Mouse (Mus musculus) T-cell, adult 2 months (primary cell): ENCODE measurements around the gene Gm21887.
A peak's percentile ranks its signal among the peaks of the same experiment; 100 is the strongest.
"Not testable (repeated sequence)": the region's sequence is repeated elsewhere in the genome, so short reads cannot be mapped to it uniquely, and the experiment has no call there.

Source experiments
- DNase-seq: peaks from one replicate; pipeline ENCODE4 v3.0.0; 2022; ENCODE audit warnings: low spot score

Gene Gm21887

GRCm38 (mm10) chrX:169983401-169984165, 25.9 kb upstream of the Gm21887 start:
- peak; percentile 1 for DNase-seq

DNA sequence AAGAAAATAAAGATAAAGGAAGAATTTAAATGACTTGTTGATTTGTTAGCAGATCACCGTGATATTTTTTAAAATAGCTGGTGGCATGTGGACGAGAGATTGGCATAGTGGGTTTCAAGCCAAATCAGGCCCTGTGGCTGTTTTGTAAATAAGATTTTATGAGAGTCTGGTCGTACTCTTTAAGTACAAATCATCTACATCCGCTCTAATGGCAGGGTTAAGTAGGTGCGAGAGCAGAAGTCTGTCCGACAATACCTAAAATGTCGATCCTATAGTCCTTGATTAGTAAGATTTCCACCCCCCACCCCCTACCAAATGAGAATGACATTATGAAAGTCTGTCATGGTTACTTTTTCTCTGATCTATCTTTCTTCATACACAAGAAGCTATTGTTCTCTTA, 25.1 kb upstream of the Gm21887 start:
- DNase-seq, result peak; percentile 0

- peak; percentile 4 for DNase-seq
Observed at GRCm38 (mm10) chrX:169984853-169985252, 24.6 kb upstream of the Gm21887 start.

DNA sequence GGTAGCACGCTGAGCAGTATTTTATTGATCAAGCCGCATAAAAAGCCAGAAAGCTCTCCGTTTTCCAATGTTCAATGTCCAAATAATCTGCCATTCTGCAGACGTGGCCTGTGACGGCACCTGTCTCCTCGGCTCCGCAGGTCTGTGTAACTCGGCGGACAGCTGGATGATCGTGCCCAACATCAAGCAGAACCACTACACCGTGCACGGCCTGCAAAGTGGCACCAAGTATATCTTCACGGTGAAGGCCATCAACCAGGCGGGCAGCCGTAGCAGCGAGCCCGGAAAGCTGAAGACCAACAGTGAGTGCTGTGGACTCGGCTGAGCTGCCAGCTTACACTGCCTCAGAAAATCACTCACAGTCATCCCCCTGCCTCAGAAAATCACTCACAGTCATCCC, 23.7 kb upstream of the Gm21887 start:
- DNase-seq, result peak; percentile 29

DNA sequence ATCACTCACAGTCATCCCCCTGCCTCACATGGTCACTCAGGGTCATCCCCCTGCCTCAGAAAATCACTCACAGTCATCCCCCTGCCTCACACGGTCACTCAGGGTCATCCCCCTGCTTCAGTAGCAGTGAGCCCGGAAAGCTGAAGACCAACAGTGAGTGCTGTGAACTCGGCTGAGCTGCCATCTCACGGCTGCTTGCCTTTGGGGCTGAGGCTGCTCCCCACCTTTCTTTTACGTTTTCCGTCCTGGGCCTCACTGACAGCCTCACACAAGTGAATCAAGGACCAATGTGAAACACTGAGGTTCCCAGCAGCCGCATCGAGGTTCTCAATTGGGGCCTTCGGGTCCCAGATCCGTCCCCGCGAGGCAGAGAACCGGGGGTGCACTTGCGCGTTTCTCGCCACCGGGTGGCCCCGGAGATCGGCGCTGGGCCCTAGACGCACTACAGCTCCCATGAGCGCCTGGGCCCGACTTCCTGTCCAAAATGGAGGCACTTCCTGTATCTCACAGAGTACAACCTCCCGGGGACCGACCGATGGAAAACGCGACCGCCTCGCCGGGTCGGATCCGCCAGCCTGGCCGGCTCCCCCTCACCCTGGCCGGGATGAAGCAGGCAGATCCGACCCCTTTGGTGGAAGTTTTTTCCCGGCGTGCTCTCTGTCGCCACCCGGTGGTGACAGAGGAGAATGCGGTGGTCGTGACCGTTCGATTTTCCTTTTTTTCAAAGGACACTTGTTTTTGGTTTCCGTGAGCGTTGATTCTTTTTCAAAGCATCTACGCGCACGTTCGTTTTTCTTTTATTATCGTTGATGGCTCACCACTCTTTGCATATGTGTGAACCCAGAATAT, 22.7 kb upstream of the Gm21887 start:
- DNase-seq, result peak; percentile 94

GRCm38 (mm10) chrX:169987368-169987837, 22.1 kb upstream of the Gm21887 start:
- peak; percentile 25 for DNase-seq

DNA sequence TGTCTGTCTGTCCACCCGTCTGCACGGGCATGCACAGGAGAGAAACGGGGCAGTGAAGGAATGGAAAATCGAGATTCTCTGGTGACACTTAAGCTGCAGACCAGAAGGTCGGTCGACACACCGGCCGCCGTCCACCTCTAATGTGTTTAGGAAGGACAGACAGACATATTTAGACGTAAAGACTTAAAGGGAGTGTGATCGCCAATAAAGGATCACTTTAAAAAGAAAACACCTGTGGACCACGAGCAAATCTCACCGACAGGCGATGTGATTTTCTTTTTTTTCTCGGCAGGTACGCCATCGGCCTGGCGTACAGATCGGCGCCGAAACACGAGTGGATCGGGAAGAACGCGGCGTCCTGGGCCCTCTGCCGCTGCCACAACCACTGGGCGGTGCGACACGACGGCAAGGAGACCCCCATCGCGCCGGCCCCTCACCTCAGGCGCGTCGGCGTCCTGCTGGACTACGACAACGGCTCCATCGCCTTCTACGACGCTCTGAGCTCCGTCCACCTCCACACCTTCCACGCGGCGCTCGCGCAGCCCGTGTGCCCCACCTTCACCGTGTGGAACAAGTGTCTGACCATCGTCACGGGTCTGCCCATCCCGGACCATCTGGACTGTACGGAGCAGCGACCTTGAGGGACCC, 20.8 kb upstream of the Gm21887 start:
- DNase-seq, result peak; percentile 35

- not testable (repeated sequence) for DNase-seq
Observed at GRCm38 (mm10) chrX:169989219-169989595, 20.3 kb upstream of the Gm21887 start.

DNA sequence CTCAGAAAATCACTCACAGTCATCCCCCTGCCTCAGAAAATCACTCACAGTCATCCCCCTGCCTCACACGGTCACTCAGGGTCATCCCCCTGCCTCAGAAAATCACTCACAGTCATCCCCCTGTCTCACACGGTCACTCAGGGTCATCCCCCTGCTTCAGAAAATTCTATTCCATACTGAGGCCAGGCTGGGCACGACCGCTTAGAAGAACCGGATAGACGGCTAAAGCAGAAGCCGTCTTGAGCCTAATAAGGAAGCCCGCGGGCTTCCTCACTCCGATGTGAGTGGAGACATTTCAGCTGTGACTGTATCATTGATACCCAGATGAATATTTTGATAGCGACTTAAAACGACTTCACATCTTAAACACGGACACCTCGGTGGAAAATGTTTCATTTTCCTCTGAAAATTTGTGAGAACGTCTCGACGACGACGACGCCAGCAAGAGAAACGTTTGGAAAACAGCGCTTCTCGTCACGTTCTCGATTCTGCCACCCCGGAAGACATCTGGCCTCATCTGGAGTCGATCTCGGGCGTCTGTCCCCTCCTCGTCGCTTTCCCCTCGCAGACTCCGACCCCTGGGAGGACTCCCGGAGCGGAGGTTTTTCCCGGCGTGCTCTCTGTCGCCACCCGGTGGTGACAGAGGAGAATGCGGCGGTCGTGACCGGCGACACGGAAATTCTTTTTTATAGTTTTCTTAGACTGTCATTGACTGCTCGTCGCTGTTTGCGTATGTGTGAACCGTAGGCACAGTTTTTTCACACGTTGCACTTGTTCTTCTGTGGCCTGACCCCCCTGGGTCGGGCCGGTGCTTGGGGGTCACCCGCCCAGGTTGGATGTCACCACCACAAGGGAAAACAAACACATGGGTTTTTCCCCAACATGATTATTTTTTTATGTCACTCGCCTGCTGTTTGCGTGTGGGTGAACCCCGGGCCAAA, 19.5 kb upstream of the Gm21887 start:
- DNase-seq, result peak; percentile 91

DNA sequence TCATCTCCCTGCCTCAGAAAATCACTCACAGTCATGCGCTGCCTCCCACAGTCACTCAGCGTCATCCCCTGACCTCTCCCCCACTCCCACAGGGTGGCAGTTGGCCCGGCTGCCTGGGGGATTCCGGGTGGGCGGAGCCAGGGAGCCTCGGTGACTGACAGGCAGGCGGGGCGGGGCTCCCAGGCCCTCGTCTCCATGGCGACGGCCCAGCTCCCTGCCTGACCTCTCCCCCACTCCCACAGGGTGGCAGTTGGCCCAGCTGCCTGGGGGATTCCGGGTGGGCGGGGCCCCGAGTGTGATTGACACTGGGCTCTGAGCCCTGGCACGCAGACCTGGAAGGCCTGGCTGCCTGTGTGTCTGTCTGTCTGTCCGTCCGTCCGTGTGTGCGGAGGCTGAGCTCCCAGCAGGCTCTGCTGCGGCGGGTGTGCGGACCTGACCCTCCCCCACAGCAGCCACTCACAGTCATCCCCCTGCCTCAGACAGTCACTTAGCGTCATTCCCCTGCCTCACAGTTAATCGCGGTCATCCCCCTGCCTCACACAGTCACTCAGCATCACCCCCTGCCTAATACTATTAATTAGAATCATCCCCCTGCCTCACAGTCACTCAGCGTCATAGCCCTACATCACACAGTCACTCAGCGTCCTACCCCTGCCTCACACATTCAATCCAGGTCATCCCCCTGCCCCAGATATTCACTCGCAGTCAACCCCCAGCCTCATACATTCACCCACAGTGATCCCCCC, 18.2 kb upstream of the Gm21887 start:
- DNase-seq, result peak; percentile 100

GRCm38 (mm10) chrX:169992086-169992930, 17.2 kb upstream of the Gm21887 start:
- DNase-seq, result not testable (repeated sequence)

DNA sequence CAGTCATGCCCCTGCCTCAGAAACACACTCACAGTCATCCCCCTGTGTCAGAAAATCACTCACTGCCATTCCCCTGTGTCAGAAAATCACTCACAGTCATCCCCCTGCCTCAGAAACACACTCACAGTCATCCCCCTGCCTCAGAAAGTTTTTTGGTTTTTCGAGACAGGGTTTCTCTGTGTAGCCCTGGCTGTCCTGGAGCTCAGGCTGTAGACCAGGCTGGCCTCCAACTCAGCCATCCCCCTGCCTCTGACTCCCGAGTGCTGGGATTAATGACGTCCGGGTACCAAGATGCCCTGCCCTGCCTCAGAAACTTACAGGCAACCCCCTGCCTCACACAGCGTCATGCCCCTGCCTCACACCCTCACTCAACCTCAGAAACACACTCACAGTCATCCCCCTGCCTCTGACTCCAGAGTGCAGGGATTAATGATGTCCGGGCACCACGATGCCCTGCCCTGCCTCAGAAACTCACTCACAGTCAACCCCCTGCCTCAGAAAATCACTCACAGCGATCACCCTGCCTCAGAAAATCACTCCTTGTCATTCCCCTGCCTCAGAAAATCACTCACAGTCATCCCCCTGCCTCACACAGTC, 16.4 kb upstream of the Gm21887 start:
- DNase-seq, result not testable (repeated sequence)

- peak; percentile 50 for DNase-seq
Observed at GRCm38 (mm10) chrX:169994011-169994865, 15.2 kb upstream of the Gm21887 start.

DNA sequence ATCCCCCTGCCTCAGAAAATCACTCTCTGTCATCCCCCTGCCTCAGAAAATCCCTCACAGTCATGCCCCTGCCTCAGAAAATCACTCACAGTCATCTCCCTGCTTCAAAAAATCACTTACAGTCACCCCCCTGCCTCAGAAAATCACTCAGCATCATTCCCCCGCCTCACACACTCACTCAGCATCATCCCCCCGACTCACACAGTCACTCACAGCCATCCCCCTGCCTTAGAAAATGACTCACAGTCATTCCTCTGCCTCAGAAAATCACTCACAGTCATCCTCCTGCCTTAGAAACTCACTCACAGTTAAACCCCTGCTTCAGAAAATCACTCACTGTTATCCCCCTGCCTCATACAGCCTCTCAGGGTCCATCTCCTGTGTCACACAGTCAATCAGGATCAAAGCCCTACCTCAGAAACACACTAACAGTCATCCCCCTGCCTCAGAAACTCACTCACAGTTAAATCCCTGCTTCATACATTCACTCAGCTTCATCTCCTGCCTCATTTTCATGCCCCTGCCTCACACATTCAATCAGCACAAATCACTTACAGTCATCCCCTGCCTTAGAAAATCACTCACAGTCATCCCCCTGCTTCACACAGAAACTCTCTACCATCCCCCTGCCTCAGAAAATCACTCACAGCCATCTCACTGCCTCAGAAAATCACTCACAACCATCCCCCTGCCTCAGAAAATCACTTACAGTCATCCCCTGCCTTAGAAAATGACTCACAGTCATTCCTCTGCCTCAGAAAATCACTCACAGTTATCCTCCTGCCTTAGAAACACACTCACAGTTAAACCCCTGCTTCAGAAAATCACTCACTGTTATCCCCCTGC, 14.4 kb upstream of the Gm21887 start:
- not testable (repeated sequence) for DNase-seq

DNA sequence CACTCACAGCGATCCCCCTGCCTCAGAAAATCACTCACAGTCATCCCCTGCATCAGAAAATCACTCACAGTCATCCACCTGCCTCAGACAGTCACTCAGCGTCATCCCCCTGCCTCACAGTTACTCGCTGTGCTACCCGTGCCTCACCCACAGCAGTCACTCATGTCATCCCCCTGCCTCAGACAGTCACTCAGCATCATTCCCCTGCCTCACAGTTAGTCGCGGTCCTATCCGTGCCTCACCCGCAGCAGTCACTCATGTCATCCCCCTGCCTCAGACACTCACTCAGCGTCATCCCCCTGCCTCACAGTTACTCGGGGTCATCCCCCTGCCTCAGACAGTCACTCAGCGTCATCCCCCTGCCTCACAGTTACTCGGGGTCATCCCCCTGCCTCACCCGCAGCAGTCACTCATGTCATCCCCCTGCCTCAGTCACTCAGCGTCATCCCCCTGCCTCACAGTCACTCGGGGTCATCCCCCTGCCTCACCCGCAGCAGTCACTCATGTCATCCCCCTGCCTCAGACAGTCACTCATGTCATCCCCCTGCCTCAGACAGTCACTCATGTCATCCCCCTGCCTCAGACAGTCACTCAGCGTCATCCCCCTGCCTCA, 13.4 kb upstream of the Gm21887 start:
- DNase-seq, result not testable (repeated sequence)

- DNase-seq, result peak; percentile 98
Observed at GRCm38 (mm10) chrX:169996926-169997325, 12.5 kb upstream of the Gm21887 start.

- not testable (repeated sequence) for DNase-seq
Observed at GRCm38 (mm10) chrX:169997456-169997853, 12.0 kb upstream of the Gm21887 start.
